Mouse (Mus musculus) heart, embryonic 13.5 days (tissue): ENCODE measurements around the gene Nrsn2. TPM values are rescaled to one million over a fixed set of nuclear protein-coding genes. Genes with fewer than 3 reads are reported as not detected.
A peak's percentile ranks its signal among the peaks of the same experiment; 100 is the strongest.
"Not testable (repeated sequence)": the region's sequence is repeated elsewhere in the genome, so short reads cannot be mapped to it uniquely, and the experiment has no call there.

Source experiments
- ATAC-seq: fragments of 200-750 bp; cut with Nextera tagmentation; 2 replicates; pipeline ENCODE4 v1.8.0; 2017; ENCODE audit warnings: moderate TSS enrichment; ENCODE audit not compliant: insufficient number of reproducible peaks, low FRiP score, low TSS enrichment; ENCODE audit errors: extremely low read depth
- H3K27ac ChIP-seq: fragments of 300-500 bp; sonication (generic); replicated peaks from 2 replicates; pipeline ENCODE4 v1.5.1; 2015; ENCODE audit warnings: moderate library complexity, mild to moderate bottlenecking, inconsistent platforms
- H3K27me3 ChIP-seq: fragments of 300-500 bp; sonication (generic); replicated peaks from 2 replicates; pipeline ENCODE4 v1.6.1; 2015; ENCODE audit warnings: mild to moderate bottlenecking, inconsistent platforms
- H3K36me3 ChIP-seq: fragments of 300-500 bp; sonication (generic); 2 replicates; pipeline ENCODE4 v1.6.1; 2015; ENCODE audit warnings: mild to moderate bottlenecking, inconsistent platforms
- H3K4me1 ChIP-seq: fragments of 300-500 bp; sonication (generic); 2 replicates; pipeline ENCODE4 v1.6.1; 2015; ENCODE audit warnings: inconsistent platforms
- H3K4me2 ChIP-seq: fragments of 300-500 bp; sonication (generic); 2 replicates; pipeline ENCODE4 v1.6.1; 2015; ENCODE audit warnings: inconsistent platforms, mild to moderate bottlenecking, moderate library complexity
- H3K4me3 ChIP-seq: fragments of 300-500 bp; sonication (generic); 2 replicates; pipeline ENCODE4 v1.5.1; 2015; ENCODE audit warnings: moderate library complexity, mild to moderate bottlenecking, inconsistent platforms
- H3K9ac ChIP-seq: fragments of 300-500 bp; sonication (generic); 2 replicates; pipeline ENCODE4 v1.6.1; 2015; ENCODE audit warnings: inconsistent platforms, mild to moderate bottlenecking, moderate library complexity
- H3K9me3 ChIP-seq: fragments of 300-500 bp; sonication (generic); 2 replicates; pipeline ENCODE4 v1.6.1; 2016; ENCODE audit warnings: inconsistent platforms
- WGBS: fragments of 180-500 bp; shearing (Covaris S2); methylation state at CpG from one replicate; pipeline ENCODE4 v1.1.7; 2015; ENCODE audit warnings: mixed read lengths; 5-methylcytosine and 5-hydroxymethylcytosine counted together
- polyA plus RNA-seq: library from polyadenylated mRNA; unstranded; fragments of >200 nt; fragmentation: Nextera tagmentation; extraction: Ambion mirVana; gene quantifications from 2 replicates; pipeline ENCODE4 v1.2.1, GENCODE M21; 2015

Gene Nrsn2
- polyA plus RNA-seq, 1 experiment from 2014 or later, result 3.7 TPM

DNA sequence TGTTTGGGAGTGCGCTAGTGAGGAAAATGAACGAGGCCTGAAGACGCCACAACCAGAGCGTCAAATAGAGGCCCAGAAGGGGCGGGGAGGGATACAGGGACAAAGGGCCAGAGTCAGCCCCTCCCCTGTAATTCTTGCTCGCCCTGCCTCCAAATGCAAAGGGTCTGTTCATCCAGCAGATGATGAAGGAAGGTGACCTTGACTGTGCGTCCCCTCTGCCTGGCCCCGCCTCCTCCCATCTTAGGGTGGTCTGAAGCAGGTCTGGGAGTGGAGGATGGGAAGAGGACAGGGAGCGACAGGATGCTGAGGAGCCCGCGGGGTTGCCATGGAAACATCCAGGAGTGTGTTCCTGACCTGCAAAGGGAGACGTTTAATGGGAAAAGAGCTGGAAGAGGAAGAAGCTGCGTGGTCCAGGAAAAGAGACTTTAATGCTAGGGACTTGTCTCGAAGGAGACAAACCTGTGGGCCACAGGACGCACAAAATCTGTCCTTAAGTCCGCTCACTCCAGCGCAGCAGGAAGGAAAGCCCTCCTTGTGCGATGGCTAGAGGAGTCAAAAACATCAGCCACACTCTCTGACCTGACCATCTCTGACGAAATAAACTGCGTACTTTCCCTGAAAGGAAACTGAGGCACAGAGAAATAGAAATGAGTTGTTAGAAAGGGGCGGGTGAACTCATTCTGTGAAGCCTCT, 640 bp downstream of the Nrsn2 start:
- Histone ChIP-seq H3K9me3 (no peaks in the 10 kb centered on the region), H3K4me1 (peaks cover 18% of the 10 kb centered on the region), H3K4me2 (peak overlapping the region; percentile 59), H3K36me3 (no peaks in the 10 kb centered on the region), H3K9ac (peak overlapping the region; percentile 48), H3K27ac (no peak overlapping the region), H3K4me3 (peak overlapping the region; percentile 32), H3K27me3 (peaks cover 37% of the 10 kb centered on the region)
- WGBS, result 6% methylated on average over 21 of the region's 21 CpGs
- no peak for ATAC-seq

DNA sequence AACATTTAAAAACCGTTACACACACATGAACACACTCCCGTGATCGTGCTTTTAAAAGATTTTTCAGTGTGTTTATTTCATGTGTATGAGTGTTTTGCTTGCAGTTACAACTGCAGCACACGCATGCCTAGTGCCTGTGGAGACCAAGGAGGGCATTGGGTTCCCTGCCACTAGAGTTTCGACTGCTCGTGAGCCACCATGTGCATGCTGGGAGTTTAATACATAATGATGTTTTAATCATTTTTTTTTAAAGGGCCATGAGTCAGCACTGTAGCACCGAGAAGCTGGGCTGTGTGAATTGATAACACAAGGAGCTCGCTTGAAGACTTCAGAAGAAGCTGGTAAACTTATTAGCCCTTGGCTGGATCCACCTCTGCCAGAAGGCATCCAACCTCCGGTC, 2.9 kb downstream of the Nrsn2 start:
- Histone ChIP-seq H3K4me3 (no peak overlapping the region), H3K27me3 (peaks cover 51% of the 10 kb centered on the region), H3K9me3 (no peaks in the 10 kb centered on the region), H3K36me3 (no peaks in the 10 kb centered on the region), H3K4me1 (peaks cover 20% of the 10 kb centered on the region), H3K9ac (no peak overlapping the region), H3K27ac (no peak overlapping the region), H3K4me2 (no peak overlapping the region)
- WGBS, result 77% methylated on average over 9 of the region's 9 CpGs
- no peak for ATAC-seq

DNA sequence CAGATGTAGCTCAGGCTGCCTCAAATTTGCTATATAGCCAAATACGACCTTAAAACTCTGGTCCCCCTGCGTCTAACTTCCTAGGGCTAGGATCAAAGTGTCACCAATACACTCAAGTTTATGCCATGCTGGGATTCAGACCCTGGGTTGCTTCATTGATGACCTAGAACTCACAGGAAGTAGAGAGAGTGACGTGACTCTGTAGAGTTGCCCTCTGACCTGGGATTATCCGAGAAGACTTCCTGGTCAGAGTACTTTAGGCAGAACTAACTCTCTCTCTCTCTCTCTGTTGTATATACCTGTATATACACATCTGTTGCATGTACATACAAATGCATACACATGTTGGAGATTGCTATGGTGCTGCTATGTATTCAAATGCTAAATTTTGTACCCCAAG, 3.8 kb downstream of the Nrsn2 start:
- H3K9me3 ChIP-seq, result no peaks in the 10 kb centered on the region
- no peak overlapping the region for H3K4me2 ChIP-seq
- no peak overlapping the region for H3K27ac ChIP-seq
- peaks cover 26% of the 10 kb centered on the region for H3K4me1 ChIP-seq
- 64% methylated on average over 4 of the region's 4 CpGs for WGBS
- H3K4me3 ChIP-seq, result no peak overlapping the region
- no peak overlapping the region for H3K9ac ChIP-seq
- peaks cover 51% of the 10 kb centered on the region for H3K27me3 ChIP-seq
- no peak for ATAC-seq
- no peaks in the 10 kb centered on the region for H3K36me3 ChIP-seq

DNA sequence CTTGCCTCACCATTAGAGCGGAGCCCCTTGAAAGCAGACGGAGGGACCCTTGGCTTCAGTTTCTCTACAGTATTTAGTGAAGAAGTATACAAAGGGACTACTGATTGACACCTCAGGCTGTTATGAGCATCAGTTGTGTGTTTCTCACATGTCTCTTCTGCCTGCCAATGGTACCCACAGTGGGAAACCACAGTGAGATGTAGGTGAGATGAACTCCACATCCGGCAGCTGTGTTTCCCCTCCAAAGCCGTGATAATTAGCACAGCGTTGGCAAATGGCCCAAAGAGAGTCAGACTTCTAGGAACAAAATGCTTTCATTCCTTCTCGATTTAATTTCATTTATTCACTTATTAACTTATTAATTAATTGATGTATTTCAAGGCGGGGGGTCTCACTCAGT, 4.3 kb downstream of the Nrsn2 start:
- Histone ChIP-seq H3K4me3 (no peak overlapping the region), H3K4me1 (peaks cover 26% of the 10 kb centered on the region), H3K36me3 (no peaks in the 10 kb centered on the region), H3K27me3 (peaks cover 46% of the 10 kb centered on the region), H3K9ac (no peak overlapping the region), H3K9me3 (no peaks in the 10 kb centered on the region), H3K27ac (no peak overlapping the region), H3K4me2 (no peak overlapping the region)
- ATAC-seq, result no peak
- 75% methylated on average over 7 of the region's 7 CpGs for WGBS

DNA sequence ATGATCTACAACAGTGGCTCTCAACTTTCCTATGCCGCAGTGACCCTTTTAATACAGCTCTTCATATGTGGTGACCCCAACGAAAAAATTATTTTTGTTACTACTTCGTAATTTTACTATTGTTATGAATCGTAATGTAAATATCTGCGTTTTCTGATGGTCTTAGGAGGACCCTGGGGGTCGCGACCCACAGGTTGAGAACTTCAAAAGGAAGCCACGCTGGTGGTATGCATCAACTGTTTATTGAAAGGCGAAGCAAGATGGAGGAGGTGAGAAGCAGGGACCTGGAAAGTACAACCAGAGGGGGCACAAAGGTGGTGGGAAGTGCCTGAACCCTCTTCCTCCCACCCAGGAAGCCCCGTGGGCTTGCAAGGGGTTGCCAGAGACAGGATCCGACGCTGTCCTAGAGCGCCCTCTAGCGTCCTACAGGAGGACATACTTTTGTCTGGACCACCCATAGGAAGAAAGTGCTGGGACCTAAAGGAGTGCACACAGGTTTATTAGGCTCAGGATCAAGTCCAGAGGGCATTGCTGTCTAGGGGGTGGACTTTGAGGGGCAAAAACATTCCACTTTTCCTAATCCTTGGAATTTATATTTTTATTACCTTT, 7.8 kb downstream of the Nrsn2 start:
- Histone ChIP-seq H3K27me3 (peaks cover 16% of the 10 kb centered on the region), H3K9ac (peak overlapping the region; percentile 50; the same call in 1 of the 2 replicates), H3K4me2 (peak overlapping the region; percentile 54)

DNA sequence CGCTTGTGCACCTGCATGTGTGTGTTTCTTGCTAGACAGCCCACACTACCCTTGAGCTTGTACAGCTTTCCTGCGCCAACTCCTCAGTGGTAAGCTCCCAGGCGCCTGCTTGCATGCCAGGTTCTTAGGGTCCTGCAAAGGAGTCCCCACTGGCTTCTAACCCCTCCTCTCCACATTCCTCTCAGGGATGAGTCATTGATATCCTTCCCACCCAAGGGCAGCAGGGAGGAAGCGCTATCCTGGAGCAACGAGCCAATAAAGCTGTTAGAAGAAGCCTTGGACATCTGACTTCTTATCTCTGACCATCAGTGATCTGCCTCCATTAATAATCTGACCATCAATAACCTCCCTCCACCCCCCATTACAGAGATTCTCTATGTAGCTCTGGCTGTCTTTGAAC, 8.5 kb downstream of the Nrsn2 start:
- 58% methylated on average over 5 of the region's 5 CpGs for WGBS
- H3K27ac ChIP-seq, result no peak overlapping the region
- H3K4me3 ChIP-seq, result no peak overlapping the region
- no peak overlapping the region for H3K9ac ChIP-seq
- no peaks in the 10 kb centered on the region for H3K36me3 ChIP-seq
- ATAC-seq, result no peak
- H3K27me3 ChIP-seq, result peaks cover 16% of the 10 kb centered on the region; the same call in 1 of the 2 replicates
- no peak overlapping the region for H3K4me2 ChIP-seq
- no peaks in the 10 kb centered on the region for H3K9me3 ChIP-seq
- peaks cover 17% of the 10 kb centered on the region for H3K4me1 ChIP-seq

More for the DNA sequence above, 7.8 kb downstream of the Nrsn2 start:
- no peak for ATAC-seq
- Histone ChIP-seq H3K9me3 (no peaks in the 10 kb centered on the region), H3K36me3 (no peaks in the 10 kb centered on the region), H3K27ac (no peak overlapping the region), H3K4me1 (peaks cover 13% of the 10 kb centered on the region), H3K4me3 (peak overlapping the region; percentile 21; the same call in 1 of the 2 replicates)
- 25% methylated on average over 14 of the region's 14 CpGs for WGBS

DNA sequence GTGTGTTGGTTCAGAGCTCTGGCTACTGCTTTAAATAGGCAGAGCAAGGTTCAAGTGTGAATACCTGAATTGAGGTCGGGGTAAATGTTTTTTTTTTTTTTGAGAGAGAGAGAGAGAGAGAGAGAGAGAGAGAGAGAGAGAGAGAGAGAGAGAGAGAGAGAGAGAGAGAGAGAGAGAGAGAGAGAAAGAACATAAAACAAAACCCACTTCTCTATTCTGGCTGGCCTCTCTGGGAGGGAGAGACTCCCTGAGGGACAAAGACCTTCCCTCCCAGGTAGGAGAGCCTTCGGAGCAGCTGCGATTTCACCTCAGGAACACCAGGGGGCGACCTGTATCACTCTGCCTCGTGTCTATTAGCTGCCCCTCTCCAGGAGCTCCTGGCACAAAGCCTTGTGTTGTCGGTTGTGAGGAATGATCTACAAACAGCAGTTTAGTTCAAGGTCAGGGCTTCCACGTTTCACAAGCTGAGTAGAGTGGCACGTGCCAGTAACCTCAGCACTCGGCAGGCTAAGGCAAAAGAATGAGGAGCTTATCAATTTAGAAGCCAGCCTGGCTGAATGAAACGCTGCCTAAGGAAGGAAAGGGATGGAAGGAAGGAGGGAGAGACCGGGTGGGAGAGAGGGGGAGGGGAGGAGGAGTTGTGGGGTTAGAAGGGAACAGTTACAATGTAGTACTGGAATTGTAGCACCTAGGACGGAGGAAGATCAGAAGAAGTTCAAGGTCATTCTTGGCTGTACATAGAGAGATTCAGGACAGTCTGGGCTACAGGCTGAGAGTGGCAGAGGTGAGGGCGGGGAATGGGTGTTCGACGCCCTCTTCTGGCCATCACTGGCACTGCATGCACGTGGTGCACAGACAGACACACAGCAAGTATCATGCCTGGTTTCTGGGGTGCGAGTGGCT, 12.9 kb downstream of the Nrsn2 start:
- H3K4me2 ChIP-seq, result peak overlapping the region; percentile 61
- H3K27ac ChIP-seq, result peak overlapping the region; percentile 72
- peak; percentile 35; the same call in 1 of the 2 replicates for ATAC-seq
- 8% methylated on average over 17 of the region's 17 CpGs for WGBS
- H3K36me3 ChIP-seq, result no peaks in the 10 kb centered on the region
- H3K4me3 ChIP-seq, result peak overlapping the region; percentile 36
- H3K9ac ChIP-seq, result peak overlapping the region; percentile 66
- H3K4me1 ChIP-seq, result peaks cover 31% of the 10 kb centered on the region
- H3K27me3 ChIP-seq, result no peaks in the 10 kb centered on the region
- no peaks in the 10 kb centered on the region for H3K9me3 ChIP-seq

DNA sequence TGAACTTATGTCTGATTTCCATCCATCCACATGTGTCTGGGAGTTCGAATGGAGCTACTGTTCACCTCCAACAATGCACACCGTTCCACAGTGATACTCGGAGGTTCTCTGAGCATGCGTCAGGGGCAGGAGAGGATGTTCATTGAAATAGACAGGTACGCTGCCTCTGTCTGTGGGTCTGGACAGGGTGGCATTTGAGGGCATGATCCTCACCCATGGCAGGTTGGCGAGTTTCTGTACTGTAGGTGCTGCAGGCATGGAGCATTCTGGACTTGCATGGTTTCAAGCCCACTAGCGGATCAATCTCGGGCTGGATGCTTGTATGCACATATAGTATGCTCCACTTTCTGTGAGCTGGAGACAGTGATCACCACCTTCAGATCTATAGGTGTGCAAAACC, 15.2 kb downstream of the Nrsn2 start:
- Histone ChIP-seq H3K27ac (no peak overlapping the region), H3K4me2 (no peak overlapping the region), H3K9me3 (no peaks in the 10 kb centered on the region), H3K36me3 (no peaks in the 10 kb centered on the region), H3K4me1 (peaks cover 31% of the 10 kb centered on the region), H3K27me3 (no peaks in the 10 kb centered on the region), H3K9ac (no peak overlapping the region), H3K4me3 (no peak overlapping the region)
- 82% methylated on average over 8 of the region's 8 CpGs for WGBS
- ATAC-seq, result no peak

DNA sequence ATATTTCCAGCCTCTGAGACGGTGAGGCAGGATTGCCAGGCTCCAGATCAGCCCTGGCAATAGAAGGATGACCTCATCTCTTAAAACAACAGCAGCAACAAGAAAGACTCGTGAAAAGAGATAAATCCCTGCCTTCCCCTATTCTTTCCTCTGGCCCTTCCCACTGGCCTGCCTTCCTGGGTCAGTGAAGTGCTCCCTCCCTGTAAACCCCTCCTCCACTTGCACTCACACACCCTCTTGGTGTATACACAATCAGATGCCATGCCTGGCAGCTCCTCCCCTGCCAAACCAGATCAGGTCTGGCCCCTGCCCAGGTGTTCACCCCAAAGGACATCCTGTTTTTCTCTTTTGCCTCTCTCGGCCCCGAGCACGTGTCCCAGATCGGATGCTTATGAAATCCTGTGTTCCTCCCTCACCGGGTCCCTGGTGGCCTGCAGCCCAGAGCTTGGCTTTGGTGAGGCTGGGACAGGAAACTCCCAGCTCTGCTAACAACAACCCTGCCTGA, 16.1 kb downstream of the Nrsn2 start:
- Histone ChIP-seq H3K27me3 (no peaks in the 10 kb centered on the region), H3K4me3 (no peak overlapping the region), H3K27ac (peak overlapping the region; percentile 61), H3K36me3 (no peaks in the 10 kb centered on the region), H3K9me3 (no peaks in the 10 kb centered on the region), H3K4me2 (no peak overlapping the region), H3K4me1 (peaks cover 31% of the 10 kb centered on the region), H3K9ac (peak overlapping the region; percentile 47; the same call in 1 of the 2 replicates)
- no peak for ATAC-seq
- 39% methylated on average over 7 of the region's 7 CpGs for WGBS

DNA sequence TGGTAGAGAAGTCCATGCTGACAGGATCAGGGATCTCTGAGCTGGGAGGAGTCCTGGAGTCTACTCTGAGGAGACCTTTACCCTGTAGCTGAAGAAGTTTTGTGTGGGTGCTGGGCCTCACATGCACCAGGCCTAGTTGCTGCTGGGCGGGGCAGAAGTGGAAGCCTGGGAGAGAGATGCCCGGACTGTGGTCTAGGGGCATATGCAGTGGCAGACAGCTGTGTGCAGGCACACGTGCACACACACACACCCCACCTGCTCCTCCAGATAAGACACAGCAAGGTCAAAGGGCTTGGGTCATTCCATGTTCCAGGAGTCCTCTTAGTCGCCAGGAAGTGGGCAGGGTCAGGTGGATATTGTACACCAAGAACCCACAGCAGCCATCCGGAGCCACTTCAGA, 16.8 kb downstream of the Nrsn2 start:
- Histone ChIP-seq H3K27ac (no peak overlapping the region), H3K4me3 (no peak overlapping the region), H3K9me3 (no peaks in the 10 kb centered on the region), H3K9ac (no peak overlapping the region), H3K4me2 (no peak overlapping the region), H3K36me3 (no peaks in the 10 kb centered on the region), H3K4me1 (peaks cover 31% of the 10 kb centered on the region), H3K27me3 (no peaks in the 10 kb centered on the region)
- ATAC-seq, result no peak
- WGBS, result 43% methylated on average over 5 of the region's 5 CpGs

DNA sequence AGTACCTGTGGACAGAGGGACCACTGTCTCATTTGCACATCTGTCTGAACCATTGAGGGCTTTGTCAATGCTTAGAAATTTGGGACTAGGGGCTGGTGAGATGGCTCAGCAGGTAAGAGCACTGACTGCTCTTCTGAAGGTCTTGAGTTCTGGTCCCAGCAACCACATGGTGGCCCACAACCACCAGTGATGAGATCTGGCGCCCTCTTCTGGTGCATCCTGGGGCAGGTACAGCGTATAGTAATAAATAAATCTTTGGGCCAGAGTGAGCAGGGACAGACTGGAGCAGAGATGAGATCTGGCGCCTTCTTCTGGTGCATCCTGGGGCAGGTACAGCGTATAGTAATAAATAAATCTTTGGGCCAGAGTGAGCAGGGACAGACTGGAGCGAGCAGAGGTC, 17.5 kb downstream of the Nrsn2 start:
- H3K36me3 ChIP-seq, H3K27me3 ChIP-seq, H3K9me3 ChIP-seq, H3K4me2 ChIP-seq, ATAC-seq, H3K27ac ChIP-seq, H3K9ac ChIP-seq, H3K4me3 ChIP-seq: not testable (repeated sequence)
- peaks cover 30% of the 10 kb centered on the region for H3K4me1 ChIP-seq
- 81% methylated on average over 5 of the region's 5 CpGs for WGBS
